Mouse (Mus musculus) myocyte (in vitro differentiated cells): ENCODE data around the gene Fktn.

Experiments used
- MAX ChIP-seq: IDR thresholded peaks from one replicate; pipeline ENCODE4 v1.6.1; 2011; ENCODE audit warnings: low read depth, mild to moderate bottlenecking, control low read depth
- POLR2A ChIP-seq: IDR thresholded peaks from one replicate; pipeline ENCODE4 v1.6.1; 2011; ENCODE audit warnings: low read depth, mild to moderate bottlenecking, control low read depth, moderate library complexity; ENCODE audit not compliant: insufficient read length
- POLR2AphosphoS2 ChIP-seq: IDR thresholded peaks from one replicate; pipeline ENCODE4 v1.6.1; 2011; ENCODE audit warnings: low read depth, control low read depth; ENCODE audit not compliant: insufficient read length
- TCF12 ChIP-seq: IDR thresholded peaks from one replicate; pipeline ENCODE4 v1.6.1; 2011; ENCODE audit warnings: mild to moderate bottlenecking, control low read depth; ENCODE audit not compliant: poor library complexity, insufficient read depth, severe bottlenecking

GRCm38 (mm10) chr4:53795086-53795485, 81.3 kb downstream of the Fktn start:
- TF ChIP-seq POLR2A, result no peak
- no peak for TF ChIP-seq TCF12
- no peak for TF ChIP-seq POLR2AphosphoS2
- TF ChIP-seq MAX, result no peak
